Mouse (Mus musculus): ENCODE measurements around the gene Otogl. TPM values are rescaled to one million over a fixed set of nuclear protein-coding genes. Genes with fewer than 3 reads are reported as not detected.
A peak's percentile ranks its signal among the peaks of the same experiment; 100 is the strongest.

Gene Otogl
- polyA plus RNA-seq, 1 experiment from 2014 or later = not detected

- Histone ChIP-seq H3K9me3 (no peaks in the 10 kb centered on the region), H3K36me3 (replicated peaks) (no peaks in the 10 kb centered on the region), H3K4me3 (no peak overlapping the region), H3K27me3 (ENCODE audit: poor library complexity, severe bottlenecking) (no peaks in the 10 kb centered on the region), H3K4me1 (peaks cover 14% of the 10 kb centered on the region), H3K27ac (no peak overlapping the region)
- WGBS = 94% methylated on average over 3 of the region's 3 CpGs
- DNase-seq (ENCODE audit: extremely low spot score, low spot score) = no peak
Measured at GRCm38 (mm10) chr10:107753471-107753870, 158.5 kb downstream of the Otogl start.

- peak; percentile 41 for DNase-seq (ENCODE audit: extremely low spot score, low spot score)
- H3K36me3 ChIP-seq (replicated peaks) = no peaks in the 10 kb centered on the region
- H3K4me3 ChIP-seq = peak overlapping the region; percentile 36
- H3K4me1 ChIP-seq = peaks cover 14% of the 10 kb centered on the region
- peak overlapping the region; percentile 78 for H3K27ac ChIP-seq
- WGBS = 36% methylated on average over 15 of the region's 15 CpGs
- H3K9me3 ChIP-seq = no peaks in the 10 kb centered on the region
- H3K27me3 ChIP-seq (ENCODE audit: poor library complexity, severe bottlenecking) = no peaks in the 10 kb centered on the region
Measured at GRCm38 (mm10) chr10:107752351-107753143, 159.4 kb downstream of the Otogl start.

- H3K27me3 ChIP-seq (ENCODE audit: poor library complexity, severe bottlenecking) = no peaks in the 10 kb centered on the region
- H3K27ac ChIP-seq = peak overlapping the region; percentile 78
- H3K4me1 ChIP-seq = peaks cover 14% of the 10 kb centered on the region
- no peaks in the 10 kb centered on the region for H3K9me3 ChIP-seq
- 44% methylated on average over 6 of the region's 6 CpGs for WGBS
- H3K4me3 ChIP-seq = peak overlapping the region; percentile 36
- no peak for DNase-seq (ENCODE audit: extremely low spot score, low spot score)
- H3K36me3 ChIP-seq (replicated peaks) = no peaks in the 10 kb centered on the region
Measured at GRCm38 (mm10) chr10:107751944-107752343, 160.0 kb downstream of the Otogl start.

GRCm38 (mm10) chr10:107747566-107747965 is 164.4 kb downstream of the Otogl start:
- Histone ChIP-seq H3K36me3 (replicated peaks) (no peaks in the 10 kb centered on the region), H3K4me3 (no peak overlapping the region), H3K27me3 (ENCODE audit: poor library complexity, severe bottlenecking) (no peaks in the 10 kb centered on the region), H3K4me1 (peaks cover 10% of the 10 kb centered on the region), H3K9me3 (no peaks in the 10 kb centered on the region), H3K27ac (no peak overlapping the region)
- 22% methylated on average over 5 of the region's 5 CpGs for WGBS
- no peak for DNase-seq (ENCODE audit: extremely low spot score, low spot score)

GRCm38 (mm10) chr10:107746717-107747116 is 165.2 kb downstream of the Otogl start:
- no peak for DNase-seq (ENCODE audit: extremely low spot score, low spot score)
- no peaks in the 10 kb centered on the region for H3K9me3 ChIP-seq
- H3K27ac ChIP-seq = no peak overlapping the region
- H3K4me3 ChIP-seq = no peak overlapping the region
- H3K4me1 ChIP-seq = peaks cover 1% of the 10 kb centered on the region
- H3K36me3 ChIP-seq (replicated peaks) = no peaks in the 10 kb centered on the region
- 33% methylated on average over 9 of the region's 9 CpGs for WGBS
- no peaks in the 10 kb centered on the region for H3K27me3 ChIP-seq (ENCODE audit: poor library complexity, severe bottlenecking)

- no peaks in the 10 kb centered on the region for H3K27me3 ChIP-seq (ENCODE audit: poor library complexity, severe bottlenecking)
- no peak overlapping the region for H3K4me3 ChIP-seq
- 91% methylated on average over 5 of the region's 5 CpGs for WGBS
- H3K36me3 ChIP-seq (replicated peaks) = no peaks in the 10 kb centered on the region
- no peaks in the 10 kb centered on the region for H3K9me3 ChIP-seq
- H3K27ac ChIP-seq = no peak overlapping the region
- H3K4me1 ChIP-seq = no peaks in the 10 kb centered on the region
- DNase-seq (ENCODE audit: extremely low spot score, low spot score) = no peak
Measured at GRCm38 (mm10) chr10:107739815-107740214, 172.1 kb downstream of the Otogl start.

GRCm38 (mm10) chr10:107737743-107738142 is 174.2 kb downstream of the Otogl start:
- no peak for DNase-seq (ENCODE audit: extremely low spot score, low spot score)
- Histone ChIP-seq H3K36me3 (replicated peaks) (no peaks in the 10 kb centered on the region), H3K4me3 (no peak overlapping the region), H3K9me3 (no peaks in the 10 kb centered on the region), H3K4me1 (no peaks in the 10 kb centered on the region), H3K27me3 (ENCODE audit: poor library complexity, severe bottlenecking) (no peaks in the 10 kb centered on the region), H3K27ac (no peak overlapping the region)
- WGBS = 81% methylated on average over 6 of the region's 6 CpGs

GRCm38 (mm10) chr10:107735448-107735847 is 176.5 kb downstream of the Otogl start:
- DNase-seq (ENCODE audit: extremely low spot score, low spot score) = no peak
- Histone ChIP-seq H3K9me3 (no peaks in the 10 kb centered on the region), H3K36me3 (replicated peaks) (no peaks in the 10 kb centered on the region), H3K27me3 (ENCODE audit: poor library complexity, severe bottlenecking) (no peaks in the 10 kb centered on the region), H3K4me3 (no peak overlapping the region), H3K27ac (no peak overlapping the region), H3K4me1 (no peaks in the 10 kb centered on the region)
- WGBS = 75% methylated on average over 7 of the region's 7 CpGs

- H3K36me3 ChIP-seq (replicated peaks) = no peaks in the 10 kb centered on the region
- no peak for DNase-seq (ENCODE audit: extremely low spot score, low spot score)
- H3K4me1 ChIP-seq = no peaks in the 10 kb centered on the region
- no peak overlapping the region for H3K4me3 ChIP-seq
- no peaks in the 10 kb centered on the region for H3K9me3 ChIP-seq
- H3K27ac ChIP-seq = no peak overlapping the region
- H3K27me3 ChIP-seq (ENCODE audit: poor library complexity, severe bottlenecking) = no peaks in the 10 kb centered on the region
Measured at GRCm38 (mm10) chr10:107734327-107734726, 177.6 kb downstream of the Otogl start.

GRCm38 (mm10) chr10:107725631-107726030 is 186.3 kb downstream of the Otogl start:
- Histone ChIP-seq H3K9me3 (no peaks in the 10 kb centered on the region), H3K36me3 (replicated peaks) (no peaks in the 10 kb centered on the region), H3K27ac (no peak overlapping the region), H3K4me1 (no peaks in the 10 kb centered on the region), H3K4me3 (no peak overlapping the region), H3K27me3 (ENCODE audit: poor library complexity, severe bottlenecking) (no peaks in the 10 kb centered on the region)
- 81% methylated on average over 7 of the region's 7 CpGs for WGBS
- DNase-seq (ENCODE audit: extremely low spot score, low spot score) = no peak

GRCm38 (mm10) chr10:107719806-107720205 is 192.1 kb downstream of the Otogl start, which contains the start of gene Ptprq:
Gene Ptprq (minus strand): TSS chr10:107720051.
- no peaks in the 10 kb centered on the region for H3K9me3 ChIP-seq
- WGBS = 74% methylated on average over 1 of the region's 1 CpGs
- no peak for DNase-seq (ENCODE audit: extremely low spot score, low spot score)
- no peaks in the 10 kb centered on the region for H3K27me3 ChIP-seq (ENCODE audit: poor library complexity, severe bottlenecking)
- no peak within 1 kb of the TSS for H3K4me3 ChIP-seq
- no peak within 1 kb of the TSS for H3K27ac ChIP-seq
- peaks cover 8% of the 10 kb centered on the region for H3K4me1 ChIP-seq
- H3K36me3 ChIP-seq (replicated peaks) = no peaks in the 10 kb centered on the region
